Mouse (Mus musculus) frontal cortex, adult 2 months (tissue): ENCODE data around the gene Pop4. TPM values are rescaled to one million over a fixed set of nuclear protein-coding genes. Genes with fewer than 3 reads are reported as not detected.

ENCODE experiments used
- DNase-seq, 2 experiments: peaks; one replicate each; pipeline ENCODE4 v3.0.0; 2022; ENCODE audit warnings: low spot score in 1 of 2; ENCODE audit errors: extremely low spot score in 1 of 2
- polyA plus RNA-seq: library from polyadenylated mRNA; depleted of rRNA; stranded (reverse); fragments of >200 nt; gene quantifications from 2 replicates; pipeline ENCODE4 v1.2.3, GENCODE M21; 2012; rRNA removed

Gene Pop4
- polyA plus RNA-seq, 1 experiment, result 34.7 TPM

- no peak for DNase-seq
Observed at GRCm38 (mm10) chr7:38224577-38225369, 46.5 kb downstream of the Pop4 start.

GRCm38 (mm10) chr7:38220866-38221265, 50.4 kb downstream of the Pop4 start:
- DNase-seq, result no peak

- DNase-seq, result no peak
Observed at GRCm38 (mm10) chr7:38219526-38219925, 51.7 kb downstream of the Pop4 start.

GRCm38 (mm10) chr7:38218631-38219367, 52.4 kb downstream of the Pop4 start:
- DNase-seq, result no peak

GRCm38 (mm10) chr7:38217417-38218171, 53.6 kb downstream of the Pop4 start:
- peak; percentile 35 to 67 for DNase-seq

- no peak for DNase-seq
Observed at GRCm38 (mm10) chr7:38215697-38216096, 55.5 kb downstream of the Pop4 start.

GRCm38 (mm10) chr7:38215281-38215680, 55.9 kb downstream of the Pop4 start:
- DNase-seq, result no peak

GRCm38 (mm10) chr7:38214473-38215214, 56.6 kb downstream of the Pop4 start:
- DNase-seq, result no peak

GRCm38 (mm10) chr7:38212651-38213062, 58.6 kb downstream of the Pop4 start:
- no peak for DNase-seq

Other genes with a start within 250 kb of the Pop4 start
- 35.5 and 39.9 TPM in 2 replicates for gene Uri1, start 247.9 kb downstream of the Pop4 start, polyA plus RNA-seq
- gene Ccne1, start 163.9 kb downstream of the Pop4 start, polyA plus RNA-seq, result 15.8 and 19.0 TPM in 2 replicates
- 25.9 and 26.7 TPM in 2 replicates for gene 1600014C10Rik, start 88.2 kb downstream of the Pop4 start, polyA plus RNA-seq
- gene Plekhf1, start 43.4 kb downstream of the Pop4 start, polyA plus RNA-seq, result 1.4 and 1.8 TPM in 2 replicates